Mouse (Mus musculus) midbrain, embryonic 12.5 days (tissue): ENCODE measurements around the gene Ntn1. TPM values are rescaled to one million over a fixed set of nuclear protein-coding genes. Genes with fewer than 3 reads are reported as not detected.

ENCODE experiments used
- ATAC-seq: fragments of 200-750 bp; cut with Nextera tagmentation; 2 replicates; pipeline ENCODE4 v1.8.0; 2017; ENCODE audit warnings: low read depth, moderate TSS enrichment, moderate library complexity; ENCODE audit not compliant: low FRiP score
- H3K27ac ChIP-seq: fragments of 300-500 bp; sonication (generic); replicated peaks from 2 replicates; pipeline ENCODE4 v1.5.1; 2016; ENCODE audit warnings: mild to moderate bottlenecking
- H3K27me3 ChIP-seq: fragments of 300-500 bp; sonication (generic); 2 replicates; pipeline ENCODE4 v1.6.1; 2016; ENCODE audit warnings: mild to moderate bottlenecking
- H3K36me3 ChIP-seq: fragments of 300-500 bp; sonication (generic); 2 replicates; pipeline ENCODE4 v1.6.1; 2016
- H3K4me1 ChIP-seq: fragments of 300-500 bp; sonication (generic); 2 replicates; pipeline ENCODE4 v1.6.1; 2016
- H3K4me2 ChIP-seq: fragments of 300-500 bp; sonication (generic); replicated peaks from 2 replicates; pipeline ENCODE4 v1.6.1; 2016; ENCODE audit warnings: mild to moderate bottlenecking, moderate library complexity
- H3K4me3 ChIP-seq: fragments of 300-500 bp; sonication (generic); 2 replicates; pipeline ENCODE4 v1.5.1; 2016; ENCODE audit warnings: mild to moderate bottlenecking
- H3K9ac ChIP-seq: fragments of 300-500 bp; sonication (generic); replicated peaks from 2 replicates; pipeline ENCODE4 v1.6.1; 2016; ENCODE audit warnings: mild to moderate bottlenecking, moderate library complexity
- H3K9me3 ChIP-seq: fragments of 300-500 bp; sonication (generic); 2 replicates; pipeline ENCODE4 v1.6.1; 2016; ENCODE audit warnings: mild to moderate bottlenecking
- WGBS: fragments of 180-500 bp; shearing (Covaris S2); methylation state at CpG from one replicate; pipeline ENCODE4 v1.1.7; 2016; 5-methylcytosine and 5-hydroxymethylcytosine counted together
- polyA plus RNA-seq: library from polyadenylated mRNA; unstranded; fragments of >200 nt; fragmentation: Nextera tagmentation; extraction: Ambion mirVana; gene quantifications from 2 replicates; pipeline ENCODE4 v1.2.1, GENCODE M21; 2016

Gene Ntn1
- polyA plus RNA-seq, 1 experiment from 2014 or later = 34.6 TPM

DNA sequence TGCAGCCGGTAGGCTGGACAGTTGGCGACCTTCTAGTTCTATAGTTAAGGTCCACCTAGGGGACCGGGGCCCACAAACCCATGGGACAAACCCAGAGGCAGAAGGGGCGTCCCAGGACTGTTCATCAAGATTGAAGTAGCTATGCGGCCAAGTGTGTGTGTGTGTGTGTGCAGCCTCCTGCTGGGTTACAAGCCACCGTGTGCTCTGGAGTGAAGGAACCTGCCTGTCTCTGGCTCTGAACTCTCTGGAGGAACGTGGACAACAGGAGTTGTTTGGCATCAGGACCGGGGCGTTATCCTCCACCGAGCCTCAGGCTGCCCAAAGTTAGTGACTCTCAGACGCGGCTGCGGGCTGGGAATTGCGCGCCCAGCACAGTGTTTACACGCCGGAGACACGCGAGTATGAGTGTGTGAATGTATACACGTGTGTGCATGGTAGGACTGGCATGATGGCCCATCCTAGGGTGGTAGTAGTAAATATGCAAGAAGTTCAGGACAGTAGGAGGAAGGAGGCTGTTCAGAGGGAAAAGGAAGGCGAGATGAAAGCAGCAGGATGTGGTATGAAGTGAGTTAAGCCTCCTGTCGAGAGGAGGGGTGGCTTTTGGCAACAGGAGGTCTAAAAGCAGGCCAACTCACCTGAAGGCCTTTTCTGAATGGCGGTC is 31.9 kb upstream of the Ntn1 start:
- Histone ChIP-seq H3K9me3 (no peaks in the 10 kb centered on the region), H3K9ac (peak overlapping the region; percentile 48; the same call in 1 of the 2 replicates), H3K4me1 (peaks cover 11% of the 10 kb centered on the region; the same call in 1 of the 2 replicates), H3K36me3 (no peaks in the 10 kb centered on the region), H3K27ac (no peak overlapping the region), H3K4me2 (peak overlapping the region; percentile 60), H3K27me3 (peaks cover 34% of the 10 kb centered on the region), H3K4me3 (peak overlapping the region; percentile 42)
- ATAC-seq = no peak; the same call in 1 of the 2 replicates
- 33% methylated on average over 23 of the region's 23 CpGs for WGBS

GRCm38 (mm10) chr11:68431699-68432360 is 31.2 kb upstream of the Ntn1 start, which contains the start of gene Pik3r5:
Gene Pik3r5 (plus strand): TSS chr11:68432121.
- no peak within 1 kb of the TSS for H3K27ac ChIP-seq
- H3K4me3 ChIP-seq = peak within 1 kb of the TSS; percentile 42
- peak within 1 kb of the TSS; percentile 60 for H3K4me2 ChIP-seq
- H3K9ac ChIP-seq = peak within 1 kb of the TSS; percentile 48; the same call in 1 of the 2 replicates
- 9% methylated on average over 34 of the region's 35 CpGs for WGBS
- peak; percentile 86 for ATAC-seq
- H3K9me3 ChIP-seq = no peaks in the 10 kb centered on the region
- peaks cover 12% of the 10 kb centered on the region; the same call in 1 of the 2 replicates for H3K4me1 ChIP-seq
- H3K36me3 ChIP-seq = no peaks in the 10 kb centered on the region
- H3K27me3 ChIP-seq = peaks cover 34% of the 10 kb centered on the region

- Histone ChIP-seq H3K36me3 (no peaks in the 10 kb centered on the region), H3K4me2 (no peak overlapping the region), H3K4me3 (no peak overlapping the region), H3K27me3 (peaks cover 34% of the 10 kb centered on the region), H3K9ac (no peak overlapping the region), H3K4me1 (peaks cover 23% of the 10 kb centered on the region), H3K9me3 (no peaks in the 10 kb centered on the region), H3K27ac (no peak overlapping the region)
- WGBS = 73% methylated on average over 5 of the region's 5 CpGs
- no peak for ATAC-seq
Measured at GRCm38 (mm10) chr11:68430662-68431061, 30.0 kb upstream of the Ntn1 start.

DNA sequence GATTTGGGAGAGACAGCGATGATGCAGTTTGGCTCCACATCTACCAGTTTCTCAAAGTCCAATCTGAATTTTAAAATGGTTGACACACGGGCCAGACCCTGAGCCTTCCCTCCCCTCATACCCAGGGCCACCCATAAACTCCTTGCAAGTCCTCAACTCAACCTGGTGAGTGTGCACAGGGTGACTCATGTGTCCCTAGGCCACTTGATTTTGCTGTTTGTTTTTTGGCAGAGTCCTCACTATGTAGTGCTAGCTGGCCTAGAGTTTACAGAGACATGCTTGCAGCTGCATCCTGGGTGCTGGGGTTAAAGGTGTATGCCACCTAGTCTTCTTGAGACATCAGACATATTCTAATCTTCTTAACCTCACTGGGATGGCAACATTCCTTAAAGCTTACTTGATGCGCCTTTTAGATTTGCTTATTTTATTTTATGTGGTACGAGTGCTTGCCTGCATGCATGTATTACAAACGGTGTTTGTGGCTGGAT is 26.5 kb upstream of the Ntn1 start:
- WGBS = 74% methylated on average over 5 of the region's 5 CpGs

DNA sequence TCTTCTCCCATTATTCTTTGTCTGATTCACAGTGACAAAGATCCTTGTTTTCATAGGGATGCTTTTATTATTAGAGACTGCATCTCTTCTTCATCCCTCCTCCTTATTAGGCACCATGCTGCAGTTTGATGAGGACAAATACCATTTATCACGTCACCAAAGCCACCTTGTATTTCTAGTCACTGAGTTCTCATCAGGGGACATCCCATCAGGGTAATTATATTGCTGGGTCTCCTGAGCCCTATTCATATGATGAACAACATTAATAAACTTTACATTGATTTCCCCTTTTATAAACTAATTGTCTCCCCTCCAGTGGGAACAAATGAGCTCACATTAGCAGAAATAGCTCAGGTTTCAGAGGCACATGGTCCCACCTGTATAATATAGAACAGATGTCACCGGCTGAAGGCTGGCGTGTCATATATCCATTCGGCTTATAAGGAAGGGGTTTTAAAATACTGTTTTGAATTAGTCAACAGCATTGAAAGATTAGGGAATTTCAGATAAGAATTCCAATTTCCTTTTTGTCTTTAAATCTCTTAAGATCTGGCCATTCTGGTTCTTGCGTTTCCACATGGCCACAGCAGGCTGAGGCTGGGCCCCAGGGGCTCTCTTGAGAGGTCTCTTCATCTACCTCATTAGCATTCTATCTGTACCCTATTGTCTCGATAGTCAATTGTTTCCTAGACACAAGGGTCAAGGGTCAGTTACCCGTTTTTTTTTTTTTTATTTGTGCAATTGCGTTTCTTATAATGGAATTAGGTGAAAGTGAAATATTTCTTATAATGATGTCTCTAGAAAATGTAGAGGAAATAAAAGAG is 25.1 kb upstream of the Ntn1 start:
- Histone ChIP-seq H3K27ac (no peak overlapping the region; the same call in 1 of the 2 replicates), H3K4me2 (no peak overlapping the region), H3K9ac (no peak overlapping the region), H3K27me3 (peaks cover 10% of the 10 kb centered on the region; the same call in 1 of the 2 replicates), H3K4me3 (no peak overlapping the region), H3K36me3 (no peaks in the 10 kb centered on the region), H3K4me1 (peaks cover 13% of the 10 kb centered on the region), H3K9me3 (no peaks in the 10 kb centered on the region)
- no peak for ATAC-seq
- 24% methylated on average over 8 of the region's 8 CpGs for WGBS

More for the DNA sequence above, 26.5 kb upstream of the Ntn1 start:
- no peak overlapping the region for H3K9ac ChIP-seq
- peaks cover 19% of the 10 kb centered on the region for H3K4me1 ChIP-seq
- no peak overlapping the region for H3K4me2 ChIP-seq
- H3K4me3 ChIP-seq = no peak overlapping the region
- H3K9me3 ChIP-seq = no peaks in the 10 kb centered on the region
- no peaks in the 10 kb centered on the region for H3K36me3 ChIP-seq
- H3K27ac ChIP-seq = no peak overlapping the region
- peaks cover 23% of the 10 kb centered on the region for H3K27me3 ChIP-seq
- ATAC-seq = no peak

DNA sequence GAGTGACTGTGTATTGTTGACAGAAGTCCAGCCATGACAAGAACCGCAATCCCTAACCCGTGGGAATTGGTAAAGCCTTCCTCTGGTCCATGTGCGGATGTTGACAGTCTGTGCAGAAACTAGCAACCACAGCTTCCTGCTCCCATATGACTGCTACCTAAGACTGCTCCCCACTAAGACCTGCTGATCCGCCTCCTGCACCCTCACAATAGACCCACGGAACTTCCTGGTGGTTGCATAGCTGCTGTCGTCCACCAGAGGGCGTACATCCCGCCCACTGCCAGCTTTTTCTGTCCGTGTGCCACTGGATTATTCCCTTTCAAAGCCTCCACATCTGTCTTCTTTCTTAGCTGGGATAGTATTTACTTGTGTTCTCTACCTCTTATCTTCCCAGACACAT is 17.2 kb upstream of the Ntn1 start:
- no peak overlapping the region for H3K4me3 ChIP-seq
- H3K27ac ChIP-seq = no peak overlapping the region
- ATAC-seq = no peak
- H3K27me3 ChIP-seq = no peaks in the 10 kb centered on the region
- H3K4me2 ChIP-seq = no peak overlapping the region
- H3K9me3 ChIP-seq = no peaks in the 10 kb centered on the region
- no peak overlapping the region for H3K9ac ChIP-seq
- 44% methylated on average over 9 of the region's 9 CpGs for WGBS
- H3K4me1 ChIP-seq = no peaks in the 10 kb centered on the region
- H3K36me3 ChIP-seq = no peaks in the 10 kb centered on the region

DNA sequence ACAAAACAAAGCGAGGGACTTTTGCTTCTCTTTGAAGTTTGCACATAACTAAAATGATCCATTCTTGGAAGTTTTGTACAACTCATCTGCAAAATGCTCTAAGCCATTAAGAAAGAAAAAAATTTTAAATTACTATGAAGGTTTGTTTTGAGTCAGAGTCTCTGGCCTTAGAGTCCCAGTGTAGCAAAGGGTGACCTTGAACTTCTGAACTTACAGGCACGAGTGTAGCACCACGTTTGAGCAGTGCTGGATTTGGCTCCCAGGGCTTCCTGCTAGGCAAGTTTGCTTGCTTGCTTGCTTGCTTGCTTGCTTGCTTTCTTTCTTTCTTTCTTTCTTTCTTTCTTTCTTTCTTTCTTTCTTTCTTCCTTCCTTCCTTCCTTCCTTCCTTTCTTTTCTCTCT is 16.4 kb upstream of the Ntn1 start:
- Histone ChIP-seq H3K9ac (no peak overlapping the region), H3K36me3 (no peaks in the 10 kb centered on the region), H3K9me3 (no peaks in the 10 kb centered on the region), H3K27me3 (no peaks in the 10 kb centered on the region), H3K4me2 (no peak overlapping the region), H3K4me1 (no peaks in the 10 kb centered on the region), H3K4me3 (no peak overlapping the region), H3K27ac (no peak overlapping the region)
- 61% methylated on average over 3 of the region's 3 CpGs for WGBS
- no peak for ATAC-seq

GRCm38 (mm10) chr11:68408127-68408526 is 7.5 kb upstream of the Ntn1 start:
- peak; percentile 60; the same call in 1 of the 2 replicates for ATAC-seq
- H3K4me1 ChIP-seq = 0 out of 2 replicates have a peak, but pooled peaks cover 3% of the 10 kb centered on the region
- H3K36me3 ChIP-seq = no peaks in the 10 kb centered on the region
- no peak overlapping the region for H3K9ac ChIP-seq
- H3K9me3 ChIP-seq = no peaks in the 10 kb centered on the region
- WGBS = 47% methylated on average over 2 of the region's 2 CpGs
- no peak overlapping the region for H3K27ac ChIP-seq
- no peak overlapping the region for H3K4me3 ChIP-seq
- no peak overlapping the region for H3K4me2 ChIP-seq
- H3K27me3 ChIP-seq = peaks cover 48% of the 10 kb centered on the region

DNA sequence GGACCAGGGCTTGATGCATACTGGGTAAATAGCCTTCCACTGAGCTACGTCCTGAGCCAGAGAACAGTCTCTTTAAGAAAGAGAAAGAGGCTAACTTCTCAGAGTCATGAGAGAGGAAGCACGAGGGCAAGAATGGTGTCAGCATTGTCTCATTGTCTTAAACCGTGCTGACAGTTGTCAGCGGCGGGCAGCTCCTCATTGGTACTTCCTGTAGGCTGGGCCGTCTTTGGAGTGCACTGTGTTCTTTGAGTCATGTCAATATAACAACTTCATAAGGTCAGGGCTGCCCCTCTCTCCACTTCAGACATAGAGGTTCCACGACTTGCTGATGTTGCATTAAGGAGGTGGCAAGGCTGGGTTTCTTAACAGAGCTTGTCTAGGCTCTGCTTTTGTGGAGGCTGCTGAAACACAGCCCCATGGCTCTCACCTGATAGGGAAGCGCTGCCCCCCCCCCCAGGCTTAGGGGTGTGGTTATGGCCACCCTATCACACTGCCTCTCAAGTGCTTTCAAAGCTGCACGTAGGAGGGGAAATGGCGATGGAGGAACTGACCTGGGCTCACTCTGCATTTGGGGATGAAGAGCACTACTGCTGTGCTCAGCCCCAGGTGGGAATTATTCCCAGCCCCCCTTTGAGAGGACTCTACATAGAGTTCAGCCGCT is 6.8 kb upstream of the Ntn1 start:
- H3K9me3 ChIP-seq = no peaks in the 10 kb centered on the region
- WGBS = 64% methylated on average over 11 of the region's 11 CpGs
- ATAC-seq = 0 out of 2 replicates have a peak, but pooled peaks have one; percentile 19

GRCm38 (mm10) chr11:68405576-68405975 is 5.0 kb upstream of the Ntn1 start:
- ATAC-seq = no peak
- peaks cover 74% of the 10 kb centered on the region for H3K27me3 ChIP-seq
- no peak overlapping the region for H3K4me2 ChIP-seq
- no peak overlapping the region for H3K4me3 ChIP-seq
- H3K4me1 ChIP-seq = 0 out of 2 replicates have a peak, but pooled peaks cover 3% of the 10 kb centered on the region
- no peak overlapping the region for H3K27ac ChIP-seq
- H3K36me3 ChIP-seq = no peaks in the 10 kb centered on the region
- H3K9me3 ChIP-seq = no peaks in the 10 kb centered on the region
- no peak overlapping the region for H3K9ac ChIP-seq
- 94% methylated on average over 8 of the region's 8 CpGs for WGBS

More for the DNA sequence above, 6.8 kb upstream of the Ntn1 start:
- Histone ChIP-seq H3K9ac (no peak overlapping the region), H3K27ac (no peak overlapping the region), H3K36me3 (no peaks in the 10 kb centered on the region), H3K27me3 (peaks cover 56% of the 10 kb centered on the region), H3K4me1 (0 out of 2 replicates have a peak, but pooled peaks cover 3% of the 10 kb centered on the region), H3K4me3 (no peak overlapping the region), H3K4me2 (no peak overlapping the region)

DNA sequence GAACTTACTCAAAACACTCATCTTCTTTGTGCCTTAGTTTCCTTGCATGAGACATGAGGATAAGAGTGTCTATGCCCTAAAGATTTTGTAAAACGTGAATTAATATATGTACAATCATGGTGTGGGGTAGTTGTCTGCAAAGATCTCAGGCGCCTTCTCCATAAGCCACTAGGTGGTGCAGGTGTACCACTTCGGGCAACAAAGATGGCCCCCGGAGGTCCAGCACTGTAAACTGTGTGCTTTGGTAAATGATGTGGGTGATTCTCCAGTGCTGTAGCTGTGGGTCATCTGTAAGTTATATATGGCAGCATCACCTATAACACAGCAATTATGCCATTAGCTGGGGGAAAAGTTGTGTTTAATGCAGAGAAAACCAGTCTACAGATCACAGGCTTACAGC is 3.6 kb upstream of the Ntn1 start:
- ATAC-seq = no peak
- H3K27ac ChIP-seq = no peak overlapping the region
- H3K36me3 ChIP-seq = no peaks in the 10 kb centered on the region
- H3K9ac ChIP-seq = no peak overlapping the region
- 60% methylated on average over 4 of the region's 4 CpGs for WGBS
- H3K4me1 ChIP-seq = peaks cover 13% of the 10 kb centered on the region
- no peak overlapping the region for H3K4me3 ChIP-seq
- H3K9me3 ChIP-seq = no peaks in the 10 kb centered on the region
- H3K4me2 ChIP-seq = no peak overlapping the region
- peaks cover 79% of the 10 kb centered on the region for H3K27me3 ChIP-seq
